Mouse (Mus musculus) layer of hippocampus, adult 2 months (tissue): ENCODE measurements at regions not wholly inside any gene's neighbourhood (a gene's known extent, or its start where the extent isn't known, plus 50 kb on each side); places are given as distances from the start of the nearest gene placed in this dataset.
A peak's percentile ranks its signal among the peaks of the same experiment; 100 is the strongest.

ENCODE experiments used
- DNase-seq, 2 experiments: peaks; one replicate each; pipeline ENCODE4 v3.0.0; 2022; ENCODE audit warnings: low spot score in 2 of 2
- H3K27ac ChIP-seq: fragments of 200-600 bp; 2 replicates; pipeline ENCODE4 v1.8.1; 2022
- H3K4me3 ChIP-seq: fragments of 200-600 bp; 2 replicates; pipeline ENCODE4 v1.8.1; 2022; ENCODE audit warnings: mild to moderate bottlenecking
- CTCF ChIP-seq: fragments of 200-600 bp; conservative IDR thresholded peaks from 2 replicates; pipeline ENCODE4 v1.8.1; 2022; ENCODE audit warnings: antibody characterized with exemption, mild to moderate bottlenecking, moderate library complexity

GRCm38 (mm10) chr9:102449366-102449765, 56.2 kb upstream of the Ky start:
- DNase-seq: peak in 1 of 2 experiments; percentile 4
- TF ChIP-seq CTCF: peak; percentile 14; the same call in 1 of the 2 replicates

DNA sequence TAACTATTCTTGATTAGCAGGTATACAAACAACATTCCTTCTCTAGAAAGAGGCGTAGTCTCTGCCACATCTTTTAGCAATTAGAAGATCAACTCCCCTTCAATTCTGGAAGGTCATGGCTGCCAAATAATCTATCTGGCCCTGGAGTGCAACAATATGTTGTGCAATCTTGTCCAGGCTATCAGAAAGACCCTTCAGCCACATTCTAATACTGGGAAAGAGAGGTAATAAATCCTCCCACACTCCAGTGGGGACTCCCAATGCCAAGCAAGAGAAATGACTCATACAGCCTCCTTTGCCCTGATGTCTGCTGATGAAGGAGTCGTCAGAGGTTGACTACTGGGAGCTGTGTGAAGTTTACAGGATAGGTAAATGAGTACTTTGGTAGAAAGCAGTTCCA, 59.5 kb upstream of the Ky start:
- DNase-seq: no peak
- no peak for TF ChIP-seq CTCF
- Histone ChIP-seq H3K4me3 (no peak overlapping the region), H3K27ac (no peak overlapping the region)

More at GRCm38 (mm10) chr9:102449366-102449765, 56.2 kb upstream of the Ky start:
- Histone ChIP-seq H3K27ac (no peak overlapping the region), H3K4me3 (no peak overlapping the region)

DNA sequence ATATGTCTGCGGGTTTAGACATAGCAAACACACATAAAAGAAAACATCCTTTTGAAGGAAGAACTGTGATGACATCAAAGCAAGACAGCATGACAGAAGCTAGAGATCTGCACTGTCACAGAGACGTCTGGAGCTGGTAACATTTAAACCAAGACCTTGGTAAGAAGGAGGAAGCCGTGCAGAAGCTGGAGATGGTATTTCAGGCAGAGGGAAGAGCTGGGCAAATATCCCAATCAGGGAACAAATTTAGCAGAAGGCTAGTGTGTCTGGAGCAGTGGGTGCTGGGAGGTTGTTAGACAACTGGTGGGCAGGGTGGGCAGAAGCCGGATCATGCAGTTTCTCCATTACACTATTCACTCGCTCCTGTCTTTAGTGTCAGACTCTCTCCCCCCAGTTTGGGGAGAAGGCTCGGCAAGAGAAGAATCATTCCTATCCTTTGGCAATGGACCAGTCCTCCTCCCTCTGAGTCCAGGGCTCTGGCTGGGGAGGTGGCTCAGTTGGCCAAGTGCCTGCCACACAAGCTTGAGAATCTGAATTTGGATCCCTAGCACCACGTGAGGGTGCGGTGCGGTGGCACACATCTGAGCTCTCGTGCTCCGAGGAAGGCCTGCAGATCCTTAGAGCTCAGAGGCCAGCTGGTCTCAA, 63.2 kb upstream of the Ky start:
- peak; percentile 12 to 21 for DNase-seq
- TF ChIP-seq CTCF: no peak
- Histone ChIP-seq H3K4me3 (no peak overlapping the region), H3K27ac (peak overlapping the region; percentile 36; the same call in 1 of the 2 replicates)

GRCm38 (mm10) chr9:102437641-102438040, 67.9 kb upstream of the Ky start:
- Histone ChIP-seq H3K27ac (no peak overlapping the region), H3K4me3 (no peak overlapping the region)
- DNase-seq: no peak
- TF ChIP-seq CTCF: no peak

- H3K4me3 ChIP-seq: no peak overlapping the region
- TF ChIP-seq CTCF: peak; percentile 53
Observed at GRCm38 (mm10) chr9:102436378-102436777, 69.2 kb upstream of the Ky start.

GRCm38 (mm10) chr9:102428031-102428430, 73.5 kb upstream of the Ephb1 start:
- TF ChIP-seq CTCF: no peak
- no peak for DNase-seq
- no peak overlapping the region for H3K4me3 ChIP-seq
- H3K27ac ChIP-seq: no peak overlapping the region

More at GRCm38 (mm10) chr9:102436378-102436777, 69.2 kb upstream of the Ky start:
- DNase-seq: no peak
- no peak overlapping the region for H3K27ac ChIP-seq

- no peak for DNase-seq
- no peak overlapping the region for H3K27ac ChIP-seq
- H3K4me3 ChIP-seq: no peak overlapping the region
- no peak for TF ChIP-seq CTCF
Observed at GRCm38 (mm10) chr9:102424672-102425345, 70.3 kb upstream of the Ephb1 start.

DNA sequence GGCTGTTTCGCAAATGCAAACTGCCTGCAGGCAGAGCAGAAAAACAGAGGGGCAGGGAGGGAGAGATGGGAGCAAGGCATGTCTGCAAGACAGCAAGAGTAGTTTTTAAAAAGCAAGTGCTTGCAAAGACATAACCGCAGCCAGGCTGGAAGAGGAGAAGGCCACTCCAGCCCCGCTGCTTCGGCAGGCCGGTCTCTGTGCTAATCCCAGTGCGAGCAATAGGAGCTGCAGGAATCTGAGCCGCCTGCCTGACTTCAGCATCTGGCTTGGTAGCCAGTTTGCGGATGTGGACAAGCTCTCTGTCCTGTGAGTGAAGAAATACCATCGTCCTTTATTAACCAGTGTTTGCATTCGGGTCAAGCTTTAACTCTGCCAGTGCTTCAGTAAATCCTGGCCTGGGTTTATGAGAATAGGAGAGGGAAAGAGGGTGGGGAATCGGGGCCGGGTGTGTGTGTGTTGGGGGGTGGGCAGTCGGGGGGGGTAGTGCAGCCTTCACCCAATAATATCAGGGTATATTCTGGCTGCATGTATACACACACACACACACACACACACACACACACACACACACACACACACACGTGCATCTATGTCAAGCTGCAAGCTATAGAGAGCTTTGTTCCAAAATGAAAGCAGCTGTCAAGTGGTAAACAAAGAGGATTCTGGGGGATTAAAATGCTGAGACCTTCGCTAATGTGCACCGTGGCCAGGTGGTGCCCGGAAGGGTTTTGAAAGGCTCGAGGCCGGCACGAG, 69.6 kb upstream of the Ephb1 start:
- TF ChIP-seq CTCF: no peak
- no peak overlapping the region for H3K4me3 ChIP-seq
- no peak for DNase-seq
- peak overlapping the region; percentile 63; the same call in 1 of the 2 replicates for H3K27ac ChIP-seq

- DNase-seq: no peak
- Histone ChIP-seq H3K27ac (peak overlapping the region; percentile 63; the same call in 1 of the 2 replicates), H3K4me3 (no peak overlapping the region)
- TF ChIP-seq CTCF: no peak
Observed at GRCm38 (mm10) chr9:102423465-102423918, 69.0 kb upstream of the Ephb1 start.

GRCm38 (mm10) chr9:102421826-102422225, 67.3 kb upstream of the Ephb1 start:
- Histone ChIP-seq H3K4me3 (no peak overlapping the region), H3K27ac (no peak overlapping the region)
- no peak for TF ChIP-seq CTCF
- no peak for DNase-seq

DNA sequence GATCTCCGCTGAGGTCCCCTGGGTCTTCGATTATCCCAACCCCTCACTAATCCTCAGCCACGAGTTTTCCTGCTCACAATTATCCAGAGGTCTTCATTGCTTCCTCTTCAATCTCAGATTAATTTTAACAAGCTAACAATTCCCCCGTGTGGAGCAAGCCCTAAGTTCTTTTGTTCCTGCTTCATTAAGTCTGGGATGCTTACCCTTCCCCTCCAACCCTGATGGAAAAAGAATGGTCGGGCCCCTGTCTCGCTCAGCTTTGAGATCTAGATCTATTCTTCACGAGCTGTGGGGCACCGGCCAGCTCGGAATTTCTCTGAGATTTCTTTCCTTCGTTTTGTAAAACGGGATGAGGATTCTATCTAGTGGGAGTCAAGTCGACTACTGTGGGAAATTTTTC, 65.7 kb upstream of the Ephb1 start:
- no peak for DNase-seq
- H3K4me3 ChIP-seq: no peak overlapping the region
- no peak overlapping the region for H3K27ac ChIP-seq
- no peak for TF ChIP-seq CTCF

DNA sequence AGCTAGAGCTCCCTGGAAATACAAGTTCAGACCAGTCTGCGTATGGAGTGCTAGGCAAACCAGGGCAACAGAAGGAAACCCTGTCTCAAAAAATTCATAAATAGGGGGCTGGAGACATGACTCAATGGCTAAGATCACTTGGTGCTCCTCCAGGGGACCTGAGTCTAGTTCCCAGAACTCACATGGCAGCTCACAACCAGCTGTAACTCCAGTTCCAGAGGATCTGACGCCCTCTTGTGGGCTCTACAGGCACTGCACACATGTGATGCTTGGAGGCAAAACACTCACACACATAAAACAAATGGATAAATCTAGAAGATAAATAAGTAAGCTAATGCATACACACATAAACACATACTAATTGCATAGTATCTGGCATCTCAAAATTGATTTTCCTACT, 59.1 kb upstream of the Ephb1 start:
- peak; percentile 52 for TF ChIP-seq CTCF
- Histone ChIP-seq H3K27ac (no peak overlapping the region), H3K4me3 (no peak overlapping the region)
- DNase-seq: no peak

DNA sequence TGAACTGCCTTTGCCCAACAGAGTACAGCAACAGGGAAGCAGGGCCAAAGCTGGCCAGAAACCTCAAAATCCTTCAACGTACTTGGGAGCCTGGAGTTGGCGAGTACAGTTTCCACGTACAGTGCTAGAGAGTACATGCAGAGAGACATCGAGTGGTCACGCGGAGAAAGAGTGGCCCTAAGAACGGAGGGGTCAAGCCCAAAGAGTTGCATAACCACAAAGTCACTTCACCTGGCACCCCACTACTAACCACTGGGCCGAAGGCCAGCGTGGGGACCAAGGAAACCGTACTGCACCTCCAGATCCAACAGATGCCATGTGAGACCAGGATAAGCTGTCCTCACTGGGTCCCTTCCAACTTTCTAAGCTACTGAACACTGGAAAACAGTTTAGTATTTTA, 56.2 kb upstream of the Ephb1 start:
- H3K4me3 ChIP-seq: no peak overlapping the region
- TF ChIP-seq CTCF: no peak
- DNase-seq: no peak

More for the DNA sequence above, 56.2 kb upstream of the Ephb1 start:
- H3K27ac ChIP-seq: no peak overlapping the region
